Mouse (Mus musculus) E14TG2a.4 (cell line): ENCODE measurements around the gene Klf6.

Experiments
- CTCF ChIP-seq: conservative IDR thresholded peaks from 2 replicates; pipeline ENCODE4 v1.5.1; 2014; ENCODE audit warnings: low read length
- NANOG ChIP-seq: IDR thresholded peaks from 2 replicates; pipeline ENCODE4 v1.6.1; 2014; ENCODE audit warnings: borderline replicate concordance, low read length, mixed read lengths
- POU5F1 ChIP-seq: IDR thresholded peaks from 2 replicates; pipeline ENCODE4 v1.6.1; 2014; ENCODE audit warnings: low read length, borderline replicate concordance

DNA sequence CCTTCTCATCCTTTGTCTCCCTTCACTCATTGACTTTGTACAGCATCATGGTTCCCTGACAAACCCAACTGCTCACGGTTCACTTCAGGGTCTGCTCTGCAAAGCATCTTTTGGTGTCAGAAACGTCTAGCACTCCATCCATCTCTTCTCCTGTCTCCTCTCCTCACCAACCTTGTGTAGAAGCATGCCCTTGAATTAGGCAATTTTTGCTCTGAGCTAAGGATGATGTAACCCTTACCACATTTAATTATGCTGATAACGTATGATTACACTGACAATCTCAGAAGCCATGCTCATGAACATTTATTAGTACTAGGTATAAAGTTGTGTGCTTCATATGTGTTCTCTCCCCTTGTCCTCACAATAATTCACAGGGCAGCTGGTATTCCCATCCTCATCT, 44.0 kb upstream of the Klf6 start:
- TF ChIP-seq CTCF, result no peak
- TF ChIP-seq NANOG, result no peak
- TF ChIP-seq POU5F1, result no peak
